Mouse (Mus musculus) midbrain, embryonic 12.5 days (tissue): ENCODE data around the gene Plekhm3. TPM values are rescaled to one million over a fixed set of nuclear protein-coding genes. Genes with fewer than 3 reads are reported as not detected.

ENCODE experiments used
- ATAC-seq: fragments of 200-750 bp; cut with Nextera tagmentation; 2 replicates; pipeline ENCODE4 v1.8.0; 2017; ENCODE audit warnings: low read depth, moderate TSS enrichment, moderate library complexity; ENCODE audit not compliant: low FRiP score
- H3K27ac ChIP-seq: fragments of 300-500 bp; sonication (generic); replicated peaks from 2 replicates; pipeline ENCODE4 v1.5.1; 2016; ENCODE audit warnings: mild to moderate bottlenecking
- H3K27me3 ChIP-seq: fragments of 300-500 bp; sonication (generic); 2 replicates; pipeline ENCODE4 v1.6.1; 2016; ENCODE audit warnings: mild to moderate bottlenecking
- H3K36me3 ChIP-seq: fragments of 300-500 bp; sonication (generic); 2 replicates; pipeline ENCODE4 v1.6.1; 2016
- H3K4me1 ChIP-seq: fragments of 300-500 bp; sonication (generic); 2 replicates; pipeline ENCODE4 v1.6.1; 2016
- H3K4me2 ChIP-seq: fragments of 300-500 bp; sonication (generic); replicated peaks from 2 replicates; pipeline ENCODE4 v1.6.1; 2016; ENCODE audit warnings: mild to moderate bottlenecking, moderate library complexity
- H3K4me3 ChIP-seq: fragments of 300-500 bp; sonication (generic); 2 replicates; pipeline ENCODE4 v1.5.1; 2016; ENCODE audit warnings: mild to moderate bottlenecking
- H3K9ac ChIP-seq: fragments of 300-500 bp; sonication (generic); replicated peaks from 2 replicates; pipeline ENCODE4 v1.6.1; 2016; ENCODE audit warnings: mild to moderate bottlenecking, moderate library complexity
- H3K9me3 ChIP-seq: fragments of 300-500 bp; sonication (generic); 2 replicates; pipeline ENCODE4 v1.6.1; 2016; ENCODE audit warnings: mild to moderate bottlenecking
- WGBS: fragments of 180-500 bp; shearing (Covaris S2); methylation state at CpG from one replicate; pipeline ENCODE4 v1.1.7; 2016; 5-methylcytosine and 5-hydroxymethylcytosine counted together
- polyA plus RNA-seq: library from polyadenylated mRNA; unstranded; fragments of >200 nt; fragmentation: Nextera tagmentation; extraction: Ambion mirVana; gene quantifications from 2 replicates; pipeline ENCODE4 v1.2.1, GENCODE M21; 2016

Plekhm3 gene
- polyA plus RNA-seq, 1 experiment from 2014 or later: 13.1 TPM

DNA sequence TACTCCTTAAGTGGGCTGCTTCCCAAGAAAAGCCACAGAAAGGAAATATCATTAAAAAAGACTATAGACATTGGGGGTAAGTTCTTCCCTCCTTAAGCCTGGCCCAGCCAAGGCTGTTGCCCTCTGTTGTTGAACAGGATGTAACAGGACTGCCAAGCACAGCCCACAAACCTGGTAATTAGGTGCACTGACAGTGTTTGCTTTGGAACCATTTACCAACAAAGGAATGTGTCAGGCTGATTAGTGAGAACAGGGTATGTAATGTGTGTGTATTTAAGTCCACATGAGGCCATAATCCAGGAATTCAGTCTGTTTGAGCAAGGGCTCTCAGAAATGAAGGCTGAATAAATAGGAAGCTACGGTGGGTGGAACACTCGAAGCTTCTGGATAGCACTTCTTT, 147.5 kb downstream of the Plekhm3 start:
- Histone ChIP-seq H3K9me3 (no peaks in the 10 kb centered on the region), H3K4me3 (no peak overlapping the region), H3K4me2 (no peak overlapping the region), H3K36me3 (no peaks in the 10 kb centered on the region), H3K4me1 (peaks cover 3% of the 10 kb centered on the region; the same call in 1 of the 2 replicates), H3K27ac (no peak overlapping the region), H3K9ac (no peak overlapping the region), H3K27me3 (no peaks in the 10 kb centered on the region)
- ATAC-seq: no peak
- WGBS: 58% methylated on average over 2 of the region's 2 CpGs

DNA sequence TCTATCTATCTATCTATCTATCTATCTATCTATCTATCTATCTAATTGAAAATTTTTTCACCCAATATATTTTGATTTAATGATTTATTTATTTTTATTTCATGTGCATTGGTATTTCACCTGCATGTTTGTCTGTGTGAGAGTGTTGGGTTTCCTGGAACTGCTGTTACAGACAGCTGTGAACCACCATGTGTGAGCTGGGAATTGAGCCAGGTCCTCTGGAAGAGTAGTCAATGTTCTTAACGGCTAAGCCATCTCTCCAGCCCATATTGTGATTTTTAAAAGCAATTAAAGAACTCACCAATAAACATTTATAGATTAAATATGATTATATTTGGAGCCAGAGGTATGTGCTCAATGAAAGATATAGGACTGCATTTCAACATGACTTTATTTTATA, 148.9 kb downstream of the Plekhm3 start:
- Histone ChIP-seq H3K4me3 (no peak overlapping the region), H3K36me3 (no peaks in the 10 kb centered on the region), H3K4me1 (peaks cover 10% of the 10 kb centered on the region; the same call in 1 of the 2 replicates), H3K9ac (no peak overlapping the region), H3K27ac (no peak overlapping the region), H3K9me3 (no peaks in the 10 kb centered on the region), H3K4me2 (no peak overlapping the region), H3K27me3 (no peaks in the 10 kb centered on the region)
- no peak for ATAC-seq
- WGBS: 85% methylated on average over 1 of the region's 1 CpGs

DNA sequence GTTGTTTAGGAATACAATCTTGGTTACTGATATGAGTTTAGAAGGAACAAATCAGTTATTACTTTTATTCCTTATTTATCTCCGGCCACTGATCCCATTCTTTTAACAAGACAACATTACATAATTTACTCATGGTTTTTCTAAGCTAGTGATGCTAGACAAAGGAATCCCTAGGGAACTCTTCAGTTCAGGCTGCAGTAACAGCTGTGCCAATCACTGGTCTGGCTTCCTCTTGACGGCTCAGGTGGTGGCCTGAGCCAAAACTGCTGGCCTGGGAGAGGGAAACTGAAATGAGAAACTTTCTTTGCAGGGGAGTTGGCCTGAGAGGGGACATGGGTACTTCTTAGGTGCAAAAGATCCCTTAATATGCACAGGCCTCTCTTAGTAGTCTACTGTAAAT, 151.4 kb downstream of the Plekhm3 start:
- Histone ChIP-seq H3K9me3 (no peaks in the 10 kb centered on the region), H3K9ac (no peak overlapping the region), H3K27ac (no peak overlapping the region), H3K4me1 (peaks cover 10% of the 10 kb centered on the region; the same call in 1 of the 2 replicates), H3K4me3 (no peak overlapping the region), H3K36me3 (no peaks in the 10 kb centered on the region), H3K27me3 (no peaks in the 10 kb centered on the region), H3K4me2 (no peak overlapping the region)
- ATAC-seq: no peak
- 42% methylated on average over 2 of the region's 2 CpGs for WGBS

DNA sequence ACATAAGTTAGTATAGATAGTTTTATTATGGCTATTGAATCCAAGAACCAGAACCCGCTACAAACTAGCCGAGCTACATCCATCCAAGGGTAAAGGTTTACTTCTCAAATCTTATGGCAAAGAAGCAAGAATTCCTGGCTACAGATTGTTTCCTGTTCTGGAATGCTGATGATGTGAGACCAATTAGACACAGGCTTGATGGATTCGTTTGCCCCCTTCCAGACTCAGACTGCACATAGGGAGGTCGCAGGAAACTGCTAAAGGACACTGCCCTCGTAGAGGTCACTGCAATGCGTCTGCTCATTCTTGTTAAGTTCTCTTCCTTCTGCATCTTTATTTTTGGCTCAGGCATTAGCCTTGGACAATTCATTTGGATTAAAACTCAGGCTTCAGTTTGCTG, 154.0 kb downstream of the Plekhm3 start:
- Histone ChIP-seq H3K27ac (no peak overlapping the region), H3K4me1 (peaks cover 10% of the 10 kb centered on the region; the same call in 1 of the 2 replicates), H3K4me3 (no peak overlapping the region), H3K36me3 (no peaks in the 10 kb centered on the region), H3K4me2 (no peak overlapping the region), H3K27me3 (no peaks in the 10 kb centered on the region), H3K9me3 (no peaks in the 10 kb centered on the region), H3K9ac (no peak overlapping the region)
- no peak for ATAC-seq
- WGBS: 76% methylated on average over 6 of the region's 6 CpGs

DNA sequence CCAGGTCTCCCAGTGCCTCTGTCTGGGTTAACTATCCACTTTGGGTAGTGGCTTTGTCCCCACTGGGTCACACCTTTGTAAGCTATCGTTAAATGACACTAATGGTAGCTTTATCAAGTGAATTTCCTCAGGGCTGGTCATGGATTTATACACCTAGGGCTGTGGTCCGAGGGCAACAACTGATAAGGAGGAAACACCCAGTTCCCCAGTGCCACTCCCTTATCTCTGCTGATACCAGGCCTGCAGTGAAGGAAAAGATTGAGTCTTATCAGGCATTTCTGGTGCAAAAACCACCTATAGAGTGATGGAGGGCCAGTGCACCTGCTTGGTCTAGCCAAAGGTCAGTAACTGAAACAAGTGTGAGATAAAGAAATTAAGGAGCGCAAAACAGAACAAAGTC, 159.0 kb downstream of the Plekhm3 start:
- H3K36me3 ChIP-seq: peaks cover 8% of the 10 kb centered on the region; the same call in 1 of the 2 replicates
- no peak overlapping the region for H3K27ac ChIP-seq
- no peak overlapping the region for H3K9ac ChIP-seq
- ATAC-seq: no peak
- WGBS: 90% methylated on average over 3 of the region's 3 CpGs
- no peaks in the 10 kb centered on the region for H3K4me1 ChIP-seq
- H3K4me2 ChIP-seq: no peak overlapping the region
- H3K4me3 ChIP-seq: no peak overlapping the region
- no peaks in the 10 kb centered on the region for H3K9me3 ChIP-seq
- H3K27me3 ChIP-seq: no peaks in the 10 kb centered on the region

DNA sequence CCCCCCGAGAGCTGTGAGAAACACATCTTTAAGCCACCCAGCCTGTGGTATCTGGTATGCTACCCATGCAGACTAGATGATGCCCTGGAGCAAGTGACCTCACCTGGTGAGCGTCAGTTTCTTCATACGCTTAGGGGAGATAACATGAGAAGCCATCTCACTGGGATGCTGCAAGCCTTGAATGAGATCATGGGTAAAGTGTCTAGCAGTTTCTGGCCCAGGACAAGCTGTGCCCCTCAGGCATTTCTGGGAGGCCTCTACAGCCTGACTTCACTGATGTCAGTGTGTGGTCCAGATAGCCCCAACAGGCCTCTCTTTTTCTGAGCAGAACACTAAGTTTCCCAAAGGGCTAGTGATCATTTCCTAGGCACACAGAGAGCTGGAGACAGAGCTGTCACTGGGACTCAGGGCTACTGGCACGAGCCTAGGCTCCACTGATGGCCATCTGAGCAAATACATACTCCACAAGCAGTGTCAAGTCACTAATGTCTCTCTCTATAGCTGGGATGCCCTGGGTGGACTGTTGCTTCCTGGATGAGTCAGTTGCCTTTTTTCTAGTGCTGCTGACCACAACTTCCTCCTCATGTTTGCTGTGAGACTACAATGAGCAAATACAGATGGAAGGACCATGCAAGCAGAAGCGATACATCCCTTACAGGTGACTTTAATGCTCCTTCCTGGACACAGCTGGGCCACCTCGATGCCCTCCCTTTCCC, 159.6 kb downstream of the Plekhm3 start:
- H3K4me2 ChIP-seq: no peak overlapping the region
- ATAC-seq: no peak
- 87% methylated on average over 6 of the region's 6 CpGs for WGBS
- no peak overlapping the region for H3K4me3 ChIP-seq
- H3K9me3 ChIP-seq: no peaks in the 10 kb centered on the region
- H3K36me3 ChIP-seq: peaks cover 8% of the 10 kb centered on the region; the same call in 1 of the 2 replicates
- no peak overlapping the region for H3K9ac ChIP-seq
- H3K4me1 ChIP-seq: 0 out of 2 replicates have a peak, but pooled peaks cover 2% of the 10 kb centered on the region
- H3K27ac ChIP-seq: no peak overlapping the region
- no peaks in the 10 kb centered on the region for H3K27me3 ChIP-seq

DNA sequence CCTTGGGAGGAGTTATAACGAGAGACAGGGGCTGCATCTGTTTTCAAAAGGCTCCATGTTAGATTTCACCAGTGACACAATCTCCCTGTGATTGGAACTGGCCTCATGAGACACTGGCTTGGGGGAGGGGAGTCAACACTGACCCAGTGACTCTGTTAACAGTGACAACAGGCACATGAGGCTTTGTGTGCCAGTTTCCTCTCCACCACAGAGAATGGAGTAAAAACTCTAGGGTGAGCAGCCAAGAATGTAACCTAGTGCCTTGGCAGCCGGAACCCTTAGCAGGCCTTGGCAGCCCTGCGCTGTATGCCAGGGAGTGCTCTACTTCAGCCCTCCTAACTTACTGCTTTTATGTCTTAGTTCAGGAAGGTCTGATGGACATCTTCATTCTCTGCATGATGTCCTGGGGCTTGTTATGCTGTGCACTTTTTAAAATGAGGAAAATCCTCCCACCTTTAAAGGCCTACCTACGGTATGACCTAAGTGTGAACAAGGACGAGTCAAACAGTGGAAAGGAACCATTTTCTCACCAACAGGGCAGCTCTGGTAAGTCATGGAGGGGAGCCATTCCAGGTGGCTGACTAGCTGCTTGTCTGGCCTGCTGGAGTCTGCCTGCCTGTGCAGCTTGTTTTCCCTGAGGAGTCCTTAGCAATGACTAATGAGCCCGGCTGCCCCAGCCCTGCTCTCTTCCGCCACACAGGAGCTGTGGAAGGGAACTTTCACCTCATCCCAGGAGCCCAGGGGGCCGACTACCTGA, 161.2 kb downstream of the Plekhm3 start:
- Histone ChIP-seq H3K36me3 (peaks cover 8% of the 10 kb centered on the region; the same call in 1 of the 2 replicates), H3K4me1 (0 out of 2 replicates have a peak, but pooled peaks cover 6% of the 10 kb centered on the region), H3K4me2 (no peak overlapping the region), H3K27ac (no peak overlapping the region), H3K27me3 (no peaks in the 10 kb centered on the region), H3K4me3 (no peak overlapping the region), H3K9me3 (no peaks in the 10 kb centered on the region), H3K9ac (no peak overlapping the region)
- 77% methylated on average over 8 of the region's 8 CpGs for WGBS
- ATAC-seq: no peak

DNA sequence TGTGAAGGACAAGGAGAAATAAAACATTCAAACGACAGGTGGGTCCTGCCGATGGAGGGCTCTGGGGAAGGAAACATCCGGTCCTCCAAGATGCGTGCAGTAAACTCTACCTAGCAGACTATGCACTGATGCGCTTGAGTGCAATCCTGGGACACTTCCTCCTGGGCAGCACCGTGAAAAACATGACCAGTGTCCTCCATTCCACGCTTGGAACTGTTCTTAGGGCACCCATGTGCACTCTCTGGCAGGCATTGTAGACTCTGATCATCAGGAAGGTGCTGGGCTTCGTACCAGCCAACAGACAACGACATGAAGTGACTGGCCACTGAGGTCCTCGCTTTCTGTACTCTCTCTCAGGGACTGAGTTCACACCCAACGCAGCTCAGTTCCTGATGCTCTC, 162.5 kb downstream of the Plekhm3 start:
- no peaks in the 10 kb centered on the region for H3K9me3 ChIP-seq
- H3K36me3 ChIP-seq: peaks cover 8% of the 10 kb centered on the region; the same call in 1 of the 2 replicates
- no peak overlapping the region for H3K4me3 ChIP-seq
- 0 out of 2 replicates have a peak, but pooled peaks cover 6% of the 10 kb centered on the region for H3K4me1 ChIP-seq
- 92% methylated on average over 11 of the region's 11 CpGs for WGBS
- H3K9ac ChIP-seq: no peak overlapping the region
- H3K27ac ChIP-seq: no peak overlapping the region
- ATAC-seq: no peak
- no peak overlapping the region for H3K4me2 ChIP-seq
- H3K27me3 ChIP-seq: no peaks in the 10 kb centered on the region

DNA sequence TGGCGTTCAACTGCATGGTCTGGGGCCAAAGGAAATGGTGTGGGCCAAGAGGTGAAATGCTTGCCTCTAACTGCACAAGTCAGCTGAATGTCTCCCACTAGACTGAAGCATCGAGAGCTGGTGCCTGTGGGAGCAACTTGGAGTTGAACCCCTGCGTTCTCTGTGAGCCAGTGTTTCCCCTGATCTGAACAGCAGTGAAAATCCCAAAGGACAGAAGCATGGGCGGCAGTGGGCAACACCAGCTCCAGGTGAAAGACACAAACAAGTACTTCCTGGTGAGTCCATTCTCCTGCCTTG, 163.4 kb downstream of the Plekhm3 start:
- H3K9ac ChIP-seq: no peak overlapping the region
- no peaks in the 10 kb centered on the region for H3K27me3 ChIP-seq
- 0 out of 2 replicates have a peak, but pooled peaks cover 6% of the 10 kb centered on the region for H3K4me1 ChIP-seq
- H3K4me2 ChIP-seq: no peak overlapping the region
- no peak for ATAC-seq
- 93% methylated on average over 4 of the region's 4 CpGs for WGBS
- H3K9me3 ChIP-seq: no peaks in the 10 kb centered on the region
- no peak overlapping the region for H3K4me3 ChIP-seq
- H3K27ac ChIP-seq: no peak overlapping the region
- peaks cover 8% of the 10 kb centered on the region; the same call in 1 of the 2 replicates for H3K36me3 ChIP-seq

DNA sequence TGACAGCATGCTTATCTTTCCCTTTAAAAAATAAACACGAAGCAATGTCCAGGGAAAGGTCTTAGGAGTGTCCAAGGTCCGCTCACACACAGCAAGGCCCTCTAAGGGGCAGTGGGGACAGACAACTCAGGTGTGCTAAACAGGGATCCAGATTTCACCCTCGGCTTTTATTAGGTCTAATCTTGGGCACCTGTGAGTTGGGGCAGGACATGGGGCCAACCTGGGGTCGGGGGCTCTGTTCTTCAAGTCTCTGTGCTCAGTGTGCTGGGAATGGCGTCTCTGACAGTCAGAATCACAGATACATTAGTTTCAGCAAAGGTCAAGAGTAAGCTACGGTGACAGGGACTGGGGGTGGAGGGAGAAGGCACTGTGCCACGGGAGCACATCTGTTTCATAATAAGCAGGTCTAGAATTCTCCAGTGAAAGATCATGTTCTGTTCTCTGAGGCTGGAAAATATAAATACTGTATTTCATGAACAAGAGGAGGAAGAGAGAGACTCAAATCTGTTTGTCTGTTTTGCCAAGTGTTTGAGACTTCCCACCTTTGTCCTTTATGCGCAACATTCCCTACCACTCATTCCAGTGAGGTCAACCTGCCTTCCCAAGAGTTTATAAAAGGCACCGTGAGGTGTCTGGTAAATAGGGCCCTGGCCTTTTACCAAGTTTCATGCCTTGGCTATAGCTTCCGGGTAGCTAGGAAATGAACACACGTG, 163.9 kb downstream of the Plekhm3 start:
- H3K9me3 ChIP-seq: no peaks in the 10 kb centered on the region
- 0 out of 2 replicates have a peak, but pooled peaks cover 6% of the 10 kb centered on the region for H3K4me1 ChIP-seq
- no peak overlapping the region for H3K9ac ChIP-seq
- H3K36me3 ChIP-seq: peaks cover 8% of the 10 kb centered on the region; the same call in 1 of the 2 replicates
- no peak overlapping the region for H3K4me2 ChIP-seq
- ATAC-seq: no peak
- H3K27ac ChIP-seq: no peak overlapping the region
- WGBS: 85% methylated on average over 11 of the region's 11 CpGs
- no peak overlapping the region for H3K4me3 ChIP-seq
- H3K27me3 ChIP-seq: no peaks in the 10 kb centered on the region

DNA sequence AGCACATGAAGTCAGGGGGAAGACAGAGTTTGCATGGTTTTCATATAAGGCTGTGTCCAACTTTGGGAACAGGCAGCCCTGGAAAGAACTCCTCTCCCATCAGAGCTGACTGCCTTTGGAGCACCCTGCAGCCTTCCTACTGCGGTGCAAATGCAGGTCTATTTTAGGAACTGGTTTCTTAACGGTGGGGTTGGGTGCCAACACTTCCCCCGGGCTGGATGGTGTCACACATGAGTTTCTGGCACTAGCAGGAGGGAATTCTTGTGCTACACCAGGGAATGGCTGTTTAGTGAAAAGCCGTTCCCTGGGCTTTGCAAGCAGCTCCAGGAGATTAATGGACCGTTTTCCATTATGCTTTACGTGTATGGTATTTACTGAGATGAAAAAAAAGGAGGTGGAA, 164.8 kb downstream of the Plekhm3 start:
- Histone ChIP-seq H3K4me2 (no peak overlapping the region), H3K27ac (no peak overlapping the region), H3K9me3 (no peaks in the 10 kb centered on the region), H3K36me3 (peaks cover 8% of the 10 kb centered on the region; the same call in 1 of the 2 replicates), H3K4me1 (0 out of 2 replicates have a peak, but pooled peaks cover 6% of the 10 kb centered on the region), H3K9ac (no peak overlapping the region), H3K27me3 (no peaks in the 10 kb centered on the region), H3K4me3 (no peak overlapping the region)
- 48% methylated on average over 6 of the region's 6 CpGs for WGBS
- no peak for ATAC-seq
